Mouse (Mus musculus) small intestine, adult 2 months (tissue): Measurements from ENCODE around the gene Tmem199. TPM values are rescaled to one million over a fixed set of nuclear protein-coding genes. Genes with fewer than 3 reads are reported as not detected.

Experiments
- H3K27ac ChIP-seq: fragments of 200-500 bp; 2 replicates; pipeline ENCODE4 v1.5.1; 2012; ENCODE audit warnings: low read depth, low read length, control low read depth, inconsistent platforms; ENCODE audit not compliant: insufficient read depth
- H3K27me3 ChIP-seq: fragments of 200-500 bp; 2 replicates; pipeline ENCODE4 v1.6.1; 2012; ENCODE audit warnings: mild to moderate bottlenecking, moderate library complexity, low read length, inconsistent platforms; ENCODE audit not compliant: control insufficient read depth, insufficient read depth
- H3K36me3 ChIP-seq: fragments of 200-500 bp; 2 replicates; pipeline ENCODE4 v1.6.1; 2012; ENCODE audit warnings: mild to moderate bottlenecking, low read length, control low read depth, inconsistent platforms; ENCODE audit not compliant: control insufficient read depth, insufficient read depth
- H3K4me1 ChIP-seq: fragments of 200-500 bp; 2 replicates; pipeline ENCODE4 v1.6.1; 2012; ENCODE audit warnings: low read length, inconsistent platforms, mixed read lengths; ENCODE audit not compliant: control insufficient read depth, insufficient read depth, insufficient read length
- H3K4me3 ChIP-seq: fragments of 200-500 bp; 2 replicates; pipeline ENCODE4 v1.5.1; 2012; ENCODE audit warnings: low read depth, mild to moderate bottlenecking, control low read depth, inconsistent platforms, low read length, moderate library complexity
- CTCF ChIP-seq: fragments of 200-500 bp; IDR thresholded peaks from 2 replicates; pipeline ENCODE4 v1.5.1; 2012; ENCODE audit warnings: low read depth, mild to moderate bottlenecking, control low read depth, inconsistent platforms, low read length, moderate library complexity, mixed read lengths; ENCODE audit not compliant: insufficient replicate concordance, insufficient read length; ENCODE audit errors: extremely low read depth
- POLR2A ChIP-seq: fragments of 200-500 bp; IDR thresholded peaks from 2 replicates; pipeline ENCODE4 v1.6.1; 2012; ENCODE audit warnings: low read depth, mild to moderate bottlenecking, control low read depth, inconsistent platforms, low read length, moderate library complexity
- WGBS: fragments of 180-500 bp; shearing (Covaris S2); methylation state at CpG from one replicate; pipeline ENCODE4 v1.1.7; 2018; 5-methylcytosine and 5-hydroxymethylcytosine counted together
- polyA plus RNA-seq: library from polyadenylated mRNA; depleted of rRNA; stranded (reverse); fragments of >200 nt; gene quantifications from 2 replicates; pipeline ENCODE4 v1.2.3, GENCODE M21; 2012

The Tmem199 gene
- polyA plus RNA-seq, 1 experiment: 3.8 TPM

DNA sequence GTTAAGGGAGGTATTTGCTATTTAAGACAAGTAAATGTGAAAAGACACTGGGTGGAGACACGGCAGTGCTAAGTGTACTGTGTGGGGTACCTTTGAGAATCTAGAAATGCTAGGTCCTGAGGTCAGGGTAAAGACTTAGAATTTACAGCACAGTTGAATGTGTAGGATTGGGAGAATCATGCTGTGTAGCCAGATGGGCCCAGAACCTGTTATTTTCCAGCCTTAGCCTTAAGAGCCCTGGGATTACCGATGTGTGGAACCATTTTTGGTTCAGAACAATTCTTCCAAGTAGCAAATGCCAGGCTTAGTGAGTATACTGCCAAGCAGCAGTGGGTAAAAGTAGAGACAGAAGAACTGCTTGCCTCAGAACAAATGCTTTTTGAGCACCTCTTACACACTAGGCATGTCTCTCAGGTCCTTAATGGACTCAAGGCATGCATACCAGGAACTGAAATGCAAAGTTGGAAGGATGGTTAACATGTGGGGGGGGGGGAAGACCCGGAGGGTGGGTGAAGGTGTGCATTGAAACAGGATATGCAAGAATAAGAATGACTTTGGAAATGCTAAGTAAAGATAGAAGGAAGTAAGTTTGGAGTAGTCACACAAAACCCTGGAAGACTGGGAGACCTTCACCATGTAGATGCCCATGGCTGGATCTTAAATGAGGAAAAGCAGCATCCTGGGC lies 1.3 kb upstream of the Tmem199 start:
- no peak overlapping the region for H3K4me3 ChIP-seq
- H3K27me3 ChIP-seq: no peaks in the 10 kb centered on the region
- H3K27ac ChIP-seq: no peak overlapping the region
- TF ChIP-seq CTCF (no peak), POLR2A (no peak)
- WGBS: 51% methylated on average over 3 of the region's 3 CpGs
- peaks cover 33% of the 10 kb centered on the region for H3K36me3 ChIP-seq
- H3K4me1 ChIP-seq: no peaks in the 10 kb centered on the region

DNA sequence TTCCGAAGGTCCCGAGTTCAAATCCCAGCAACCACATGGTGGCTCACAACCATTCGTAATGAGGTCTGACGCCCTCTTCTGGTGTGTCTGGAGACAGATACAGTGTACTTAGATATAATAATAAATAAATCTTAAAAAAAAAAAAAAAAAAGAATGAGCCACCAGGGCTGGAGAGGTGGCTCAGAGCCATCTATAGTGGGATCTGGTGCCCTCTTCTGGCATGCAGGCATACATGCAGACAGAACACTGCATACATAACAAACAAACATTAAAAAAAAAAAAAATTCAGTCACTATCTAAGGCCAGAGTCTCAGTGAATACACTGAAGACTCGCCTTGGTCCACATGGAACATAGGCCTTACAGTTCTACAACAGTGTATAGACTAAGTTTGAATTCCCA lies 2.8 kb downstream of the Tmem199 start:
- H3K36me3 ChIP-seq: peaks cover 36% of the 10 kb centered on the region
- no peaks in the 10 kb centered on the region for H3K4me1 ChIP-seq
- H3K27me3 ChIP-seq: no peaks in the 10 kb centered on the region
- TF ChIP-seq POLR2A: no peak
- TF ChIP-seq CTCF: no peak
- 80% methylated on average over 5 of the region's 5 CpGs for WGBS
- no peak overlapping the region for H3K27ac ChIP-seq
- H3K4me3 ChIP-seq: no peak overlapping the region

DNA sequence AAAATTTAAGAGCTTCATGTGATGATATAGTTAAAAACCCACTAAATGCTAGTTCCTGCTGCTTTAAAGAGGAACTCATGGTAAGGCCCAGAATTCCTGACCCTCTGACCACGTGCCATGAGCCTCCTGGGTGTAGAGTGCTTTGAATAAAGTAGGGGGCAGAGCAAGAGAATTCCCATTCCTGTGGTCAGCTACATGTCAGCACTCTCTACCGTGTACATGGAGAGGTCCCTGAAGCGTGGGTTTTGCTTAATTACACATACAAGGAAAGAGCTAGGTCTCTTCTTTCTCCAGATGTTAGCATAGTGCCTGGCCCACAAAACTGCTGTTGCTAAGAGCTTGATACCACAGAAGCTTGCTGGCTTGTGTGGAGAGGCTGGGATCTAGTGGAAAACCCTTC lies 6.5 kb downstream of the Tmem199 start:
- H3K4me3 ChIP-seq: no peak overlapping the region
- H3K27ac ChIP-seq: no peak overlapping the region
- TF ChIP-seq POLR2A (no peak), CTCF (no peak)
- H3K36me3 ChIP-seq: peaks cover 36% of the 10 kb centered on the region
- no peaks in the 10 kb centered on the region for H3K4me1 ChIP-seq
- H3K27me3 ChIP-seq: 0 out of 2 replicates have a peak, but pooled peaks cover 6% of the 10 kb centered on the region
- 84% methylated on average over 3 of the region's 3 CpGs for WGBS

DNA sequence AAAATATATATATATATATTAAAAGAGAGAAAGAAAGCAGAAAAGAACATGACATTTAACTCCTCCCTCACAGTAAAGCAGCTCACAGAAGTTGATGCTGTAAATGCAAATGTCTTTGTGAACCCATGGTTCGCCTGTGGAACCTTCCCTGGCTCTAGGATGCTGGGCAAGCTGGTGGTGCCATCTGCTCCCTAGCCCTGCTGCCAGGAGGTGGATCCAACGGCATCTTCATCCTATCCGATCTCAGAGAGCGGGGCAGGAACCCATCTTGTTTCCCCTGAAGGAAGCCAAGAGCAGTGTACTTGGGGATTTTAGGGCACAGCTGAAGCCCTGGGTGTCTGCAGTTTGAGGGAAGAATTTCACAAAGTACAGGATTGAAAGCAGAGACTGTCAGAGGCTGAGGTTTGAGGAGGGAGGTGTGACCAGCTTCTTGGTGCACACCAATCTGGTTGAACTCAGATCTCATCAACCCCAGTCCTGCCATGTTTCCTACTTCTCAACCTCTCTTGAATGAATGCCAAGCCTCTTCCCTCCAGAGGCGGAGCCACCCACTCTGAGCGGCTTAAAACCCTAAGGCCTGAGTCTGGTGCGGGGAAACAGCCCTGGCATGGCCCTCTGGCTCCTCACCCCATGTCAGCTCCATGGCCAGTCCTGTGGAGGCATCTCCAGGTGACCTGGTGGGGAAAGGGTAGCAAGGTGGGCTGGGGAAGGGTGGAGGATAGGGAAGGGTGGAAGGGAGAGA lies 8.9 kb downstream of the Tmem199 start, which contains the start of gene Sebox:
Sebox (plus strand) TSS at position 539 of the 742 bp plus-strand sequence.
- Histone ChIP-seq H3K36me3 (peaks cover 21% of the 10 kb centered on the region), H3K4me1 (no peaks in the 10 kb centered on the region), H3K27ac (no peak within 1 kb of the TSS), H3K4me3 (no peak within 1 kb of the TSS), H3K27me3 (peaks cover 11% of the 10 kb centered on the region)
- TF ChIP-seq CTCF: no peak
- TF ChIP-seq POLR2A: no peak
- WGBS: 63% methylated on average over 7 of the region's 7 CpGs

DNA sequence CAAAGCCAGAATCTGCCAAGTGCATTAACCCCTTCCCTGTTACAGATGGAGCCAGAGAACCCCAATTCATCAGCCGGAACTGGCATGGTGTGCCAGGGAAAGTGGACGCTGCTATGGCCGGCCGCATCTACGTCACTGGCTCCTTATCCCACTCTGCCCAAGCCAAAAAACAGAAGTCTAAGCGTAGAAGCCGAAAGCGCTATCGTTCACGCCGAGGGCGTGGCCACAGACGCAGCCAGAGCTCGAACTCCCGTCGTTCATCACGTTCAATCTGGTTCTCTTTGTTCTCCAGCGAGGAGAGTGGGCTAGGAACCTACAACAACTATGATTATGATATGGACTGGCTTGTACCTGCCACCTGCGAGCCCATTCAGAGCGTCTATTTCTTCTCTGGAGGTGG lies 10.4 kb downstream of the Tmem199 start:
- Histone ChIP-seq H3K27ac (no peak overlapping the region), H3K4me3 (no peak overlapping the region), H3K36me3 (peaks cover 9% of the 10 kb centered on the region), H3K4me1 (peaks cover 6% of the 10 kb centered on the region), H3K27me3 (peaks cover 17% of the 10 kb centered on the region)
- TF ChIP-seq POLR2A (no peak), CTCF (no peak)
- WGBS: 67% methylated on average over 20 of the region's 20 CpGs

DNA sequence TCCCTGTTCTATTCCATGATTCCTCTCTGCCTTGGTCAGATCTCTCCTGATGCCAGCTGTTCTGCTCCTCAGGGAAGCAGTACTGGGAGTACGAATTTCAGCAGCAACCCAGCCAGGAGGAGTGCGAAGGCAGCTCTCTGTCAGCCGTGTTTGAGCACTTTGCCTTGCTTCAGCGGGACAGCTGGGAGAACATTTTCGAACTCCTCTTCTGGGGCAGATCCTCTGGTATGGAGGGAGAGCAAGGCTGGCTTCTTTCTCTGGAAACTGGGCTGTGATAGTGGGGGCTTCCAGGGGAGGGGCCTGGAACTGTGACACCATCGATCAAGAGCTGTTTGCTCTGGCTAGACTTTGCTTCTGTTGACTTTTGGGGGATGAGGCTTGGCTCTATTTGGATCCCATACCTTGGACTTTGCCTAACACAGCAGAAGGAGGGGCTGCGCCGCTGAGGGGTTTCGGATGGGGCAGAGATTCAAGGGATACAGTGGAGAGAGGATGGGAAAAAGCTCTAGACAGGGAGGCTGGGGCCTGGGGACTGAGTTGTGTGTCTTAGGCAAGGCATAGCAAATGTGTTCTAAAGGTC lies 11.3 kb downstream of the Tmem199 start:
- peaks cover 21% of the 10 kb centered on the region for H3K27me3 ChIP-seq
- peaks cover 6% of the 10 kb centered on the region for H3K4me1 ChIP-seq
- H3K36me3 ChIP-seq: peaks cover 4% of the 10 kb centered on the region; the same call in 1 of the 2 replicates
- no peak for TF ChIP-seq POLR2A
- H3K4me3 ChIP-seq: no peak overlapping the region
- H3K27ac ChIP-seq: no peak overlapping the region
- 23% methylated on average over 9 of the region's 9 CpGs for WGBS

DNA sequence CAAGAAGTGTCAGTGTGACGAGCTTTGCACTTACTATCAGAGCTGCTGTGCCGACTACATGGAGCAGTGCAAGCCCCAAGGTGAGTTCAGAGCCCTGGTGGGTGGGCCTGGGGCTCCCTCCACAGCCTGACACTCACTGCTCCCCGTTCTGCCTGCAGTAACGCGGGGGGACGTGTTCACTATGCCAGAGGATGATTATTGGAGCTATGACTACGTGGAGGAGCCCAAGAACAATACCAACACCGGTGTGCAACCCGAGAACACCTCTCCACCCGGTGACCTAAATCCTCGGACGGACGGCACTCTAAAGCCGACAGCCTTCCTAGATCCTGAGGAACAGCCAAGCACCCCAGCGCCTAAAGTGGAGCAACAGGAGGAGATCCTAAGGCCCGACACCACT lies 12.4 kb downstream of the Tmem199 start:
- Histone ChIP-seq H3K4me3 (no peak overlapping the region), H3K27ac (no peak overlapping the region), H3K36me3 (no peaks in the 10 kb centered on the region), H3K4me1 (peaks cover 6% of the 10 kb centered on the region), H3K27me3 (peaks cover 21% of the 10 kb centered on the region)
- WGBS: 43% methylated on average over 16 of the region's 16 CpGs
- TF ChIP-seq CTCF (no peak), POLR2A (no peak)
